Mouse (Mus musculus) small intestine, adult 2 months (tissue): Measurements from ENCODE around the gene Nfib.

Experiments
- CTCF ChIP-seq: fragments of 200-500 bp; IDR thresholded peaks from 2 replicates; pipeline ENCODE4 v1.5.1; 2012; ENCODE audit warnings: low read depth, mild to moderate bottlenecking, control low read depth, inconsistent platforms, low read length, moderate library complexity, mixed read lengths; ENCODE audit not compliant: insufficient replicate concordance, insufficient read length; ENCODE audit errors: extremely low read depth
- POLR2A ChIP-seq: fragments of 200-500 bp; IDR thresholded peaks from 2 replicates; pipeline ENCODE4 v1.6.1; 2012; ENCODE audit warnings: low read depth, mild to moderate bottlenecking, control low read depth, inconsistent platforms, low read length, moderate library complexity

DNA sequence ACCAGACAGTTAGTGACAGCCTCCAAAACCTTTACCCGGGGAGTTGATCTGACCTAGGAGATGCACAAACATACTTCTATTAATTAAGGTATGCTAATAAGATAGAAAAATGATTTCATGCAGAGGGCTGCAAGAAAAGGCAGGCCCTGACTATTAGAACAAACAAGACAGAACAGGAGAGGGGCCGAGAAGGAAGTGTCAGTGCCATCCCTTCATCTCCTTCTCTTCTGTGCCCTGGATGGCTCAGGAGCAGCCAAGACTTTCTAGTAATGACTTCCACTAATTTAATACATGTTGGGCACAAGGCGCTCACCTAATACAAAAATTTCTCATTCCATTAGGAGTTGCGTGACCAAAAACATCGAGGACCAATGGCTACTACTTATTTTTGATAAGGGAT, 118.9 kb downstream of the Nfib start:
- TF ChIP-seq CTCF (no peak), POLR2A (no peak)
